12 mouse cellular contexts compared by ENCODE assay signal in the genomic region with DNA sequence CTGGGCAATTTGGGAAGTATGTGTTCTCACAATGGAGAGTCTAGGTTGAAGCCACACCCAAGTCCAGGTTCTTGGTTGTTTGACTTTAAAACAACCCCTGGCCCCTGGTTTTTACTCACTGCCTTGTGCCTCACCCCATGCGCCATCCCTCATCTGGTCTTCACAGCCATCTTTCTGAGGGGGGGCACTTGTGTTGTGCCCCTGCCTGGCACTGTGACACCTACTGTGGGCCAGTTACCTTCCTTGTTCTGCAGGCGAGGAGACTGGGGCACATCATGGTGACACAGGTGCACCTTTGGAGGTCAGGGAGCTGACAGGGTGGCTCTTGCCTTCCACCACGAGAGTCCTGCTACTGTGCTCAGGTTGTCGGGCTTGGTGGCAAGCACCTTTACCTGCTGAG.
"Had no signal": no experiment of that assay in that cellular context is flagged by ENCODE, and none has a peak within 500 bp of the region (broad histone marks: within the 10 kb centered on the region; RNA-seq: fewer than 3 reads in every experiment).

No protein-coding gene starts in this region.

- H3K4me2 ChIP-seq: kidney, embryonic 15.5 days; midbrain, embryonic 15.5 days; neural tube, embryonic 13.5 days had no signal

- H3K36me3 ChIP-seq: kidney, embryonic 15.5 days; midbrain, embryonic 10.5 days; midbrain, embryonic 15.5 days; neural tube, embryonic 13.5 days had no signal

- H3K27me3 ChIP-seq: kidney, embryonic 15.5 days; midbrain, embryonic 15.5 days; neural tube, embryonic 13.5 days had no signal

- H3K27ac ChIP-seq: kidney, embryonic 15.5 days; left cerebral cortex, adult 2 months; liver, embryonic 14.5 days; midbrain, embryonic 10.5 days; midbrain, embryonic 15.5 days; neural tube, embryonic 13.5 days had no signal

- H3K4me3 ChIP-seq: kidney, embryonic 15.5 days; left cerebral cortex, adult 2 months; midbrain, embryonic 10.5 days; midbrain, embryonic 15.5 days; neural tube, embryonic 13.5 days had no signal

- ATAC-seq: midbrain, embryonic 15.5 days had no signal

- H3K9ac ChIP-seq: kidney, embryonic 15.5 days; liver, embryonic 14.5 days; midbrain, embryonic 15.5 days; neural tube, embryonic 13.5 days had no signal

- DNase-seq: kidney, adult 2 months; kidney, postnatal 14 days; lung, adult 2 months; right cerebral cortex, postnatal 14 days; thymus, adult 2 months; thymus, postnatal 25 days had no signal

- H3K9me3 ChIP-seq: kidney, embryonic 15.5 days; midbrain, embryonic 10.5 days; midbrain, embryonic 15.5 days; neural tube, embryonic 13.5 days had no signal
